Mouse (Mus musculus) small intestine, adult 2 months (tissue): ENCODE measurements around the gene Abca2.

Experiments
- CTCF ChIP-seq: fragments of 200-500 bp; IDR thresholded peaks from 2 replicates; pipeline ENCODE4 v1.5.1; 2012; ENCODE audit warnings: low read depth, mild to moderate bottlenecking, control low read depth, inconsistent platforms, low read length, moderate library complexity, mixed read lengths; ENCODE audit not compliant: insufficient replicate concordance, insufficient read length; ENCODE audit errors: extremely low read depth
- POLR2A ChIP-seq: fragments of 200-500 bp; IDR thresholded peaks from 2 replicates; pipeline ENCODE4 v1.6.1; 2012; ENCODE audit warnings: low read depth, mild to moderate bottlenecking, control low read depth, inconsistent platforms, low read length, moderate library complexity

GRCm38 (mm10) chr2:25425481-25425880 lies 3.0 kb upstream of the Abca2 start:
- no peak for TF ChIP-seq CTCF
- TF ChIP-seq POLR2A, result no peak
